Mouse (Mus musculus) myocyte (in vitro differentiated cells): ENCODE results near the gene Prg2.

Experiments used
- CEBPB ChIP-seq: IDR thresholded peaks from 2 replicates; pipeline ENCODE4 v1.6.1; 2011; ENCODE audit warnings: mild to moderate bottlenecking, moderate library complexity; ENCODE audit not compliant: poor library complexity, insufficient read depth, severe bottlenecking
- E2F4 ChIP-seq: IDR thresholded peaks from one replicate; pipeline ENCODE4 v1.6.1; 2011; ENCODE audit warnings: mild to moderate bottlenecking, control low read depth, moderate library complexity; ENCODE audit not compliant: insufficient read depth
- MAX ChIP-seq: IDR thresholded peaks from one replicate; pipeline ENCODE4 v1.6.1; 2011; ENCODE audit warnings: low read depth, mild to moderate bottlenecking, control low read depth
- MYOD1 ChIP-seq, 3 experiments: IDR thresholded peaks; one replicate each; pipeline ENCODE4 v1.6.1; 2011; ENCODE audit warnings: control low read depth in 2 of 3, low read depth in 2 of 3, mild to moderate bottlenecking in 2 of 3, moderate library complexity in 1 of 3; ENCODE audit not compliant: insufficient read length in 2 of 3, control insufficient read depth in 1 of 3
- POLR2A ChIP-seq: IDR thresholded peaks from one replicate; pipeline ENCODE4 v1.6.1; 2011; ENCODE audit warnings: low read depth, mild to moderate bottlenecking, control low read depth, moderate library complexity; ENCODE audit not compliant: insufficient read length
- SRF ChIP-seq: IDR thresholded peaks from one replicate; pipeline ENCODE4 v1.6.1; 2011; ENCODE audit warnings: low read depth; ENCODE audit not compliant: control insufficient read depth, insufficient read length
- TCF3 ChIP-seq: IDR thresholded peaks from one replicate; pipeline ENCODE4 v1.6.1; 2011; ENCODE audit warnings: low read depth, control low read depth; ENCODE audit not compliant: insufficient read length
- USF1 ChIP-seq: IDR thresholded peaks from one replicate; pipeline ENCODE4 v1.6.1; 2011; ENCODE audit warnings: low read depth, mild to moderate bottlenecking, control low read depth, moderate library complexity

DNA sequence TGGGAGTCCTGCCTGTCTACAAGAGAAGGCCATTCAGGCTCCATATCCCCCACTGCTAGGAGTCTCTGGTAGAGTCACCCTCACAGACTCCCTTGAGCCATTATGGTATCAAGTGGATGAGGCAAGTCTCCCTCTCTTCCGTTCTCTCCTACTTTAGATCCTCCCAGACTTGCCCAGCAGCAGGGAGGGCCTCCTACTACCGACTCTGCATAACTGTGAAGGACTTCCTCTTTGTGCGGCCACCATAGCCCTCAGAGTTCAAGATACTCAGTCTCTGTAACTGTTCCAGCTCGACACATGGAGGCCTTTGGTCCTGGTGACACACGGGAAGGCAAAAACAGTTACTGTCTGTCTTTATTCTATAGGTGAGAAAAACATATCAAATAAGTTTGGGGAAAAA lies 47.0 kb downstream of the Prg2 start:
- TF ChIP-seq MAX (no peak), SRF (no peak), POLR2A (no peak), TCF3 (no peak), CEBPB (no peak), MYOD1 (IDR thresholded peaks at IDR 0.05; ENCODE audit: control insufficient read depth in 1 of 3, insufficient read length in 2 of 3, low read depth in 2 of 3) (no peak), USF1 (no peak), E2F4 (no peak)
